Mouse (Mus musculus): Measurements from ENCODE around the gene Usp32.

DNA sequence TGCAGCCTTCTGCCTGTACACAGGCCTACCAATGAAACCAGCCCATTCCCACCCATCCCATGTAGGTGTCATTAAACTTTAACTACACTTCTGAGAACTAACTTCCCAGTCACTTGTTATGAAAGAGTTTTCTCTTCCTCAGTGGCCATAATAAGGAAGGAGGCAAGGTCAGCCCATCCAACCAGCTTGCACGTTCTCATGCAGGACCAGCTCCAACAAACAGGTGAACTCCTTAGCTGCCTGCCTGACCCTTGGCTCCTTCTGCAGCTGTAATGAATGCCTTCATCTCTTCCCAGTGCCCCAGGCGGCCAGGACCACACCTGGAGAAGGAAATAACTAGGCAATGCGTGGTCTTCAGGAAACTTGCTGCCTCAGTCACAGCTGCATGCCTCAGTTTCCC lies 194.1 kb downstream of the Usp32 start:
- TF ChIP-seq EP300 (optimal IDR thresholded peaks at IDR 0.05) (no peak), CTCF (IDR thresholded peaks at IDR 0.05; ENCODE audit: low read depth) (no peak)
